Mouse (Mus musculus): ENCODE data around the gene Dram1. TPM values are rescaled to one million over a fixed set of nuclear protein-coding genes. Genes with fewer than 3 reads are reported as not detected.

The Dram1 gene
- polyA plus RNA-seq, 1 experiment from 2014 or later = 2.3 TPM

DNA sequence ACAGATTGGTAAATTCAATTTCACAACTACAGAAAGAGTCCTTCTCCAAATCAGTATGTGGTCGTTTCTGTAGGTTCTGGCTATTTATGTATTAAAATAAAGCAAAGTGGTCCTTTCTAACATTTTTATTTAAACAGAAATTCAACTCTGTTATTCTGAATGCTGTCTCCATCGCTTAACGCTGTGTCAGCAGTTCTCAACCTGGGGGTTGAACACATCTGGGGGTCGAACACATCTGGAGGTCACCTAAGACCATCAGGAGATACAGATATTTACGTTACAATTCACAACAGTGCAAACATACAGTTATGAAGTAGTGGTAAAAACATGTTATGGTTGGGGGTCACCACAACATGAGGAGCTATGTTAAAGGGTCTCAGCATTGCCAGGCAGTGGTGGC, 104.8 kb downstream of the Dram1 start:
- 57% methylated on average over 5 of the region's 5 CpGs for WGBS (ENCODE audit: insufficient replicate concordance)
- ATAC-seq (ENCODE audit: insufficient read depth) = no peak
- no peak overlapping the region for H3K9ac ChIP-seq
- no peak overlapping the region for H3K4me2 ChIP-seq
- no peak overlapping the region for H3K27ac ChIP-seq (replicated peaks)
- no peaks in the 10 kb centered on the region for H3K36me3 ChIP-seq (replicated peaks)
- no peaks in the 10 kb centered on the region for H3K4me1 ChIP-seq (replicated peaks)
- H3K9me3 ChIP-seq (replicated peaks) = no peaks in the 10 kb centered on the region
- no peak overlapping the region for H3K4me3 ChIP-seq (replicated peaks)
- no peaks in the 10 kb centered on the region for H3K27me3 ChIP-seq

Other genes starting within 250 kb of the Dram1 start
- 12.3 and 12.8 TPM in 2 replicates for gene Parpbp, start 232.1 kb downstream of the Dram1 start, polyA plus RNA-seq (2015; fragmentation: Nextera tagmentation; extraction: Ambion mirVana)
- gene Nup37, start 232.1 kb downstream of the Dram1 start, polyA plus RNA-seq (2015; fragmentation: Nextera tagmentation; extraction: Ambion mirVana) = 27.7 and 30.7 TPM in 2 replicates
- gene Washc3, start 178.0 kb downstream of the Dram1 start, polyA plus RNA-seq (2015; fragmentation: Nextera tagmentation; extraction: Ambion mirVana) = 24.6 and 25.6 TPM in 2 replicates
- gene Gnptab, start 52 bp upstream of the Dram1 start, polyA plus RNA-seq (2015; fragmentation: Nextera tagmentation; extraction: Ambion mirVana) = 2.7 TPM in 2 replicates
- 0.07 TPM in 1 of 2 replicates, not detected in the other for gene Sycp3, start 80.5 kb upstream of the Dram1 start, polyA plus RNA-seq (2015; fragmentation: Nextera tagmentation; extraction: Ambion mirVana)
- gene Chpt1, start 125.0 kb upstream of the Dram1 start, polyA plus RNA-seq (2015; fragmentation: Nextera tagmentation; extraction: Ambion mirVana) = 4.7 and 5.3 TPM in 2 replicates
- 8.0 and 11.4 TPM in 2 replicates for gene Mybpc1, start 226.1 kb upstream of the Dram1 start, polyA plus RNA-seq (2015; fragmentation: Nextera tagmentation; extraction: Ambion mirVana)